Mouse (Mus musculus): ENCODE results near the gene 1700018B08Rik. TPM values are rescaled to one million over a fixed set of nuclear protein-coding genes. Genes with fewer than 3 reads are reported as not detected.

The 1700018B08Rik gene
- polyA plus RNA-seq, 1 experiment from 2014 or later, result not detected

- H3K4me1 ChIP-seq (replicated peaks; ENCODE audit: insufficient read depth, low read length), result no peaks in the 10 kb centered on the region
- no peak overlapping the region for H3K4me3 ChIP-seq (replicated peaks; ENCODE audit: low read depth, low read length)
- no peak overlapping the region for H3K27ac ChIP-seq
- TF ChIP-seq CTCF (IDR thresholded peaks at IDR 0.05; ENCODE audit: low read depth), result no peak
- no peak for ATAC-seq (replicated peaks; ENCODE audit: low FRiP score, low read depth)
- no peaks in the 10 kb centered on the region for H3K27me3 ChIP-seq (ENCODE audit: insufficient read depth, low read length)
- H3K4me2 ChIP-seq (ENCODE audit: low read length), result no peak overlapping the region
- WGBS, result 60% methylated on average over 6 of the region's 6 CpGs
- no peak overlapping the region for H3K9ac ChIP-seq (ENCODE audit: low read depth, low read length)
- H3K36me3 ChIP-seq (ENCODE audit: insufficient read depth, low read length), result 0 out of 2 replicates have a peak, but pooled peaks cover 2% of the 10 kb centered on the region
- DNase-seq (ENCODE audit: low spot score), result no peak
- no peaks in the 10 kb centered on the region for H3K9me3 ChIP-seq (replicated peaks; ENCODE audit: low read length)
Observed at GRCm38 (mm10) chr8:121568321-121568720, 24.2 kb upstream of the 1700018B08Rik start.

- Histone ChIP-seq H3K4me3 (replicated peaks; ENCODE audit: low read depth, low read length) (no peak overlapping the region), H3K36me3 (ENCODE audit: insufficient read depth, low read length) (peaks cover 11% of the 10 kb centered on the region; the same call in 1 of the 2 replicates), H3K27me3 (ENCODE audit: insufficient read depth, low read length) (no peaks in the 10 kb centered on the region), H3K9me3 (replicated peaks; ENCODE audit: low read length) (no peaks in the 10 kb centered on the region), H3K27ac (no peak overlapping the region), H3K4me2 (ENCODE audit: low read length) (no peak overlapping the region), H3K9ac (ENCODE audit: low read depth, low read length) (no peak overlapping the region), H3K4me1 (replicated peaks; ENCODE audit: insufficient read depth, low read length) (no peaks in the 10 kb centered on the region)
- no peak for ATAC-seq (replicated peaks; ENCODE audit: low FRiP score, low read depth)
- TF ChIP-seq CTCF (IDR thresholded peaks at IDR 0.05; ENCODE audit: low read depth), result no peak
- DNase-seq (ENCODE audit: low spot score), result no peak
- WGBS, result 74% methylated on average over 6 of the region's 6 CpGs
Observed at GRCm38 (mm10) chr8:121563701-121564100, 19.6 kb upstream of the 1700018B08Rik start.

GRCm38 (mm10) chr8:121562941-121563351 is 18.8 kb upstream of the 1700018B08Rik start:
- ATAC-seq (replicated peaks; ENCODE audit: low FRiP score, low read depth), result no peak
- no peak overlapping the region for H3K9ac ChIP-seq (ENCODE audit: low read depth, low read length)

DNA sequence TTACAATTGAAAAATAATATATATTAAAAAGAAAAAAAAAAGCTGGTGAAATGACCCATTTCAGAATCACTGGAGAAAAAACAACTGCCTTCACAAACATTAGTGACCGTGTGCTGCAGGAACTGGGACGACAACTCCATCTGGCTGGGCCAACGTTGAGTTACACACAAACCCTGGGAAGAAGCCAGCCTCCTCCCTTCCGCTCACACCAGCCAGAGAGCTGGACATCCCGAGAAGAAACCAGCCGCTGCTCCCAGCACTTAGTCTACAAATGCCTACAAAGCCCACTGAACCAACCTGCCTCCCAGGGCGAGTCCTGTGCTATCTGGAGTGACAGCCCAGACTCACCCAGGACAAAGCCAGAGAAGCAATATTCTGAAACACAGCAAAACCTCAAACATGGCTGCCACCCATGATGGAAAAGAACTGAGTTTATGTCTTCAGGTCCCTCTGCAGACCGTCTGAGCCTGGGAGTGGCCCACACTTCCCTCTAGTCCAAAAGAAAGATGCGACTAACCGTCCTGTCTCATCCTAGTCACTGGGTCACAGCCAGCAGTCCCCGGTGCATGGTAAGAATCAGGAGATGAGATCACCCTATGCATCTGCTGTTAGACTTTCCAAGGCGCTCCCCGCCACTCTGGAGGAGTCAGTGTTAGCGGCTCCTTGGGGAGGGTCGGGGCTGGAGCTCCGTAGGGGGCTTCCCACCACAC is 17.7 kb upstream of the 1700018B08Rik start:
- Histone ChIP-seq H3K4me3 (replicated peaks; ENCODE audit: low read depth, low read length) (no peak overlapping the region), H3K9ac (ENCODE audit: low read depth, low read length) (no peak overlapping the region), H3K9me3 (replicated peaks; ENCODE audit: low read length) (no peaks in the 10 kb centered on the region), H3K36me3 (ENCODE audit: insufficient read depth, low read length) (peaks cover 18% of the 10 kb centered on the region; the same call in 1 of the 2 replicates), H3K27ac (no peak overlapping the region), H3K27me3 (ENCODE audit: insufficient read depth, low read length) (no peaks in the 10 kb centered on the region), H3K4me1 (replicated peaks; ENCODE audit: insufficient read depth, low read length) (no peaks in the 10 kb centered on the region), H3K4me2 (ENCODE audit: low read length) (no peak overlapping the region)
- 79% methylated on average over 16 of the region's 16 CpGs for WGBS
- ATAC-seq (replicated peaks; ENCODE audit: low FRiP score, low read depth), result no peak
- TF ChIP-seq CTCF (IDR thresholded peaks at IDR 0.05; ENCODE audit: low read depth), result no peak
- DNase-seq (ENCODE audit: low spot score), result peak; percentile 14

More at GRCm38 (mm10) chr8:121562941-121563351, 18.8 kb upstream of the 1700018B08Rik start:
- no peak for DNase-seq (ENCODE audit: low spot score)
- WGBS, result 72% methylated on average over 9 of the region's 9 CpGs
- Histone ChIP-seq H3K27ac (no peak overlapping the region), H3K27me3 (ENCODE audit: insufficient read depth, low read length) (no peaks in the 10 kb centered on the region), H3K36me3 (ENCODE audit: insufficient read depth, low read length) (peaks cover 15% of the 10 kb centered on the region; the same call in 1 of the 2 replicates), H3K4me2 (ENCODE audit: low read length) (no peak overlapping the region), H3K4me3 (replicated peaks; ENCODE audit: low read depth, low read length) (no peak overlapping the region), H3K9me3 (replicated peaks; ENCODE audit: low read length) (no peaks in the 10 kb centered on the region), H3K4me1 (replicated peaks; ENCODE audit: insufficient read depth, low read length) (no peaks in the 10 kb centered on the region)
- TF ChIP-seq CTCF (IDR thresholded peaks at IDR 0.05; ENCODE audit: low read depth), result no peak

DNA sequence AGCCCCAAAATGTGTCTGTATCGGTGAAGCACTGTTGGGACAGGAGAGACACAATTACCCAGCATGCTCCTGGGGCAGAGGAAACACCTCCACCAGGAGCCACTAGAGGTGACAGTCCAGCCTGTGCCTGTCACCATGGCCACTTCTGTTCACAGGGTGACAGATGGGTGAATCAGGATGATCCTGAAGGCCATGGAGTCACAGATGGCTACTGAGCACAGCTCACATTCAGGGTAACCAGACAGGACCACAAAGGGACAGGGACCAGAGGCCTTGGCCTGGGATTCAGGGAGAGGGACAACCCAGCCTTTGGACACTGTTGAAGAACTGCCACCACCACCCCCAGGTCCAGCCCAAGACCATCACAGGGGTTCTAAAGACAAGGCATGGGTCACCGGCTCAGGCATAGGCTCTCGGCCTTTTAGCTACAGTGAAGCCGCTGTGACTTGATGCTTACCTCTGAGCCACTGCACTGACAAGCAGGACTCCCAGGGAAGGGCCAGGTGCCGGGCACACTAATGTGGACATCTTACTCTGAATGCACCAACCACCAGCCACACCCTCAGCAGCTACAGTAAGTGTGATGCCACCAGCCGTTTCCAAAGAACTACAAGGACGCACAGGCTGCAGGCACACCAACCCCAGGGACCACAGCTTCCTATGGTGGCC is 16.4 kb upstream of the 1700018B08Rik start:
- Histone ChIP-seq H3K9ac (ENCODE audit: low read depth, low read length) (no peak overlapping the region), H3K9me3 (replicated peaks; ENCODE audit: low read length) (no peaks in the 10 kb centered on the region), H3K27ac (no peak overlapping the region), H3K36me3 (ENCODE audit: insufficient read depth, low read length) (peaks cover 19% of the 10 kb centered on the region), H3K4me1 (replicated peaks; ENCODE audit: insufficient read depth, low read length) (no peaks in the 10 kb centered on the region), H3K4me2 (ENCODE audit: low read length) (no peak overlapping the region), H3K4me3 (replicated peaks; ENCODE audit: low read depth, low read length) (no peak overlapping the region), H3K27me3 (ENCODE audit: insufficient read depth, low read length) (no peaks in the 10 kb centered on the region)
- no peak for TF ChIP-seq CTCF (IDR thresholded peaks at IDR 0.05; ENCODE audit: low read depth)
- ATAC-seq (replicated peaks; ENCODE audit: low FRiP score, low read depth) (no peak), DNase-seq (ENCODE audit: low spot score) (no peak)
- 92% methylated on average over 7 of the region's 7 CpGs for WGBS

- no peaks in the 10 kb centered on the region for H3K27me3 ChIP-seq (ENCODE audit: insufficient read depth, low read length)
- H3K36me3 ChIP-seq (ENCODE audit: insufficient read depth, low read length), result peaks cover 26% of the 10 kb centered on the region
- no peak overlapping the region for H3K27ac ChIP-seq
- DNase-seq (ENCODE audit: low spot score) (no peak), ATAC-seq (replicated peaks; ENCODE audit: low FRiP score, low read depth) (no peak)
- no peaks in the 10 kb centered on the region for H3K9me3 ChIP-seq (replicated peaks; ENCODE audit: low read length)
- no peak overlapping the region for H3K9ac ChIP-seq (ENCODE audit: low read depth, low read length)
- 91% methylated on average over 12 of the region's 12 CpGs for WGBS
- no peak overlapping the region for H3K4me2 ChIP-seq (ENCODE audit: low read length)
- no peaks in the 10 kb centered on the region for H3K4me1 ChIP-seq (replicated peaks; ENCODE audit: insufficient read depth, low read length)
- TF ChIP-seq CTCF (IDR thresholded peaks at IDR 0.05; ENCODE audit: low read depth), result no peak
- H3K4me3 ChIP-seq (replicated peaks; ENCODE audit: low read depth, low read length), result no peak overlapping the region
Observed at GRCm38 (mm10) chr8:121559801-121560200, 15.7 kb upstream of the 1700018B08Rik start.

Data from kidney, postnatal 0 days (tissue).